Mouse (Mus musculus): Measurements from ENCODE around the gene Uvrag. TPM values are rescaled to one million over a fixed set of nuclear protein-coding genes. Genes with fewer than 3 reads are reported as not detected.
A peak's percentile ranks its signal among the peaks of the same experiment; 100 is the strongest.

The Uvrag gene
- polyA plus RNA-seq, 1 experiment from 2014 or later: 14.8 TPM

GRCm38 (mm10) chr7:99149017-99149416 lies 8.1 kb upstream of the Uvrag start:
- no peaks in the 10 kb centered on the region for H3K9me3 ChIP-seq (replicated peaks; ENCODE audit: control insufficient read depth, low read length)
- H3K4me3 ChIP-seq (replicated peaks; ENCODE audit: low read length): no peak overlapping the region
- H3K4me2 ChIP-seq (ENCODE audit: low read depth, low read length): no peak overlapping the region
- H3K36me3 ChIP-seq (ENCODE audit: control insufficient read depth, insufficient read depth, low read length): no peaks in the 10 kb centered on the region
- H3K27me3 ChIP-seq (ENCODE audit: control insufficient read depth, insufficient read depth, low read length): no peaks in the 10 kb centered on the region
- H3K4me1 ChIP-seq (ENCODE audit: control insufficient read depth, insufficient read depth, low read length): no peaks in the 10 kb centered on the region
- H3K9ac ChIP-seq (ENCODE audit: low read length): no peak overlapping the region
- H3K27ac ChIP-seq (ENCODE audit: low read length): no peak overlapping the region
- WGBS: 62% methylated on average over 1 of the region's 1 CpGs
- no peak for ATAC-seq (ENCODE audit: insufficient read depth, low FRiP score)

GRCm38 (mm10) chr7:99147494-99147893 lies 6.6 kb upstream of the Uvrag start:
- H3K36me3 ChIP-seq (ENCODE audit: control insufficient read depth, insufficient read depth, low read length): no peaks in the 10 kb centered on the region
- no peak overlapping the region for H3K9ac ChIP-seq (ENCODE audit: low read length)
- H3K27ac ChIP-seq (ENCODE audit: low read length): no peak overlapping the region
- 75% methylated on average over 7 of the region's 7 CpGs for WGBS
- no peak overlapping the region for H3K4me3 ChIP-seq (replicated peaks; ENCODE audit: low read length)
- no peak overlapping the region for H3K4me2 ChIP-seq (ENCODE audit: low read depth, low read length)
- ATAC-seq (ENCODE audit: insufficient read depth, low FRiP score): no peak
- H3K4me1 ChIP-seq (ENCODE audit: control insufficient read depth, insufficient read depth, low read length): no peaks in the 10 kb centered on the region
- no peaks in the 10 kb centered on the region for H3K27me3 ChIP-seq (ENCODE audit: control insufficient read depth, insufficient read depth, low read length)
- H3K9me3 ChIP-seq (replicated peaks; ENCODE audit: control insufficient read depth, low read length): no peaks in the 10 kb centered on the region

GRCm38 (mm10) chr7:99146906-99147305 lies 6.0 kb upstream of the Uvrag start:
- no peak overlapping the region for H3K4me3 ChIP-seq (replicated peaks; ENCODE audit: low read length)
- no peak overlapping the region for H3K4me2 ChIP-seq (ENCODE audit: low read depth, low read length)
- H3K9ac ChIP-seq (ENCODE audit: low read length): no peak overlapping the region
- H3K9me3 ChIP-seq (replicated peaks; ENCODE audit: control insufficient read depth, low read length): no peaks in the 10 kb centered on the region
- no peaks in the 10 kb centered on the region for H3K4me1 ChIP-seq (ENCODE audit: control insufficient read depth, insufficient read depth, low read length)
- H3K36me3 ChIP-seq (ENCODE audit: control insufficient read depth, insufficient read depth, low read length): no peaks in the 10 kb centered on the region
- H3K27me3 ChIP-seq (ENCODE audit: control insufficient read depth, insufficient read depth, low read length): no peaks in the 10 kb centered on the region
- no peak overlapping the region for H3K27ac ChIP-seq (ENCODE audit: low read length)
- ATAC-seq (ENCODE audit: insufficient read depth, low FRiP score): no peak
- WGBS: 46% methylated on average over 7 of the region's 7 CpGs

GRCm38 (mm10) chr7:99146011-99146410 lies 5.1 kb upstream of the Uvrag start:
- no peak for ATAC-seq (ENCODE audit: insufficient read depth, low FRiP score)
- Histone ChIP-seq H3K36me3 (ENCODE audit: control insufficient read depth, insufficient read depth, low read length) (no peaks in the 10 kb centered on the region), H3K27ac (ENCODE audit: low read length) (no peak overlapping the region), H3K4me2 (ENCODE audit: low read depth, low read length) (no peak overlapping the region), H3K4me3 (replicated peaks; ENCODE audit: low read length) (no peak overlapping the region), H3K9me3 (replicated peaks; ENCODE audit: control insufficient read depth, low read length) (no peaks in the 10 kb centered on the region), H3K4me1 (ENCODE audit: control insufficient read depth, insufficient read depth, low read length) (0 out of 2 replicates have a peak, but pooled peaks cover 3% of the 10 kb centered on the region), H3K9ac (ENCODE audit: low read length) (peak overlapping the region; percentile 6), H3K27me3 (ENCODE audit: control insufficient read depth, insufficient read depth, low read length) (no peaks in the 10 kb centered on the region)
- WGBS: 52% methylated on average over 7 of the region's 7 CpGs

- Histone ChIP-seq H3K4me2 (ENCODE audit: low read depth, low read length) (no peak overlapping the region), H3K4me3 (replicated peaks; ENCODE audit: low read length) (no peak overlapping the region), H3K36me3 (ENCODE audit: control insufficient read depth, insufficient read depth, low read length) (no peaks in the 10 kb centered on the region), H3K9ac (ENCODE audit: low read length) (no peak overlapping the region), H3K27me3 (ENCODE audit: control insufficient read depth, insufficient read depth, low read length) (no peaks in the 10 kb centered on the region), H3K9me3 (replicated peaks; ENCODE audit: control insufficient read depth, low read length) (no peaks in the 10 kb centered on the region), H3K27ac (ENCODE audit: low read length) (no peak overlapping the region), H3K4me1 (ENCODE audit: control insufficient read depth, insufficient read depth, low read length) (peaks cover 4% of the 10 kb centered on the region; the same call in 1 of the 2 replicates)
- no peak for ATAC-seq (ENCODE audit: insufficient read depth, low FRiP score)
- 60% methylated on average over 11 of the region's 11 CpGs for WGBS
These were observed 3.7 kb upstream of the Uvrag start for GRCm38 (mm10) chr7:99144616-99145015.

GRCm38 (mm10) chr7:99143244-99143643 lies 2.3 kb upstream of the Uvrag start:
- no peaks in the 10 kb centered on the region for H3K9me3 ChIP-seq (replicated peaks; ENCODE audit: control insufficient read depth, low read length)
- no peak for ATAC-seq (ENCODE audit: insufficient read depth, low FRiP score)
- H3K27ac ChIP-seq (ENCODE audit: low read length): no peak overlapping the region
- H3K9ac ChIP-seq (ENCODE audit: low read length): no peak overlapping the region
- no peak overlapping the region for H3K4me3 ChIP-seq (replicated peaks; ENCODE audit: low read length)
- no peaks in the 10 kb centered on the region for H3K27me3 ChIP-seq (ENCODE audit: control insufficient read depth, insufficient read depth, low read length)
- WGBS: 63% methylated on average over 3 of the region's 3 CpGs
- H3K4me2 ChIP-seq (ENCODE audit: low read depth, low read length): no peak overlapping the region
- no peaks in the 10 kb centered on the region for H3K36me3 ChIP-seq (ENCODE audit: control insufficient read depth, insufficient read depth, low read length)
- peaks cover 10% of the 10 kb centered on the region for H3K4me1 ChIP-seq (ENCODE audit: control insufficient read depth, insufficient read depth, low read length)

GRCm38 (mm10) chr7:99141919-99142606 lies 1.1 kb upstream of the Uvrag start:
- H3K9ac ChIP-seq (ENCODE audit: low read length): peak overlapping the region; percentile 67
- no peaks in the 10 kb centered on the region for H3K27me3 ChIP-seq (ENCODE audit: control insufficient read depth, insufficient read depth, low read length)
- H3K9me3 ChIP-seq (replicated peaks; ENCODE audit: control insufficient read depth, low read length): no peaks in the 10 kb centered on the region
- peak overlapping the region; percentile 80 for H3K4me2 ChIP-seq (ENCODE audit: low read depth, low read length)
- 34% methylated on average over 12 of the region's 12 CpGs for WGBS
- peak overlapping the region; percentile 65 for H3K4me3 ChIP-seq (replicated peaks; ENCODE audit: low read length)
- no peak for ATAC-seq (ENCODE audit: insufficient read depth, low FRiP score)
- H3K36me3 ChIP-seq (ENCODE audit: control insufficient read depth, insufficient read depth, low read length): no peaks in the 10 kb centered on the region
- H3K4me1 ChIP-seq (ENCODE audit: control insufficient read depth, insufficient read depth, low read length): peaks cover 10% of the 10 kb centered on the region
- no peak overlapping the region for H3K27ac ChIP-seq (ENCODE audit: low read length)

GRCm38 (mm10) chr7:99140511-99140910 lies 430 bp downstream of the Uvrag start:
- Histone ChIP-seq H3K27me3 (ENCODE audit: control insufficient read depth, insufficient read depth, low read length) (no peaks in the 10 kb centered on the region), H3K4me1 (ENCODE audit: control insufficient read depth, insufficient read depth, low read length) (peaks cover 14% of the 10 kb centered on the region), H3K9ac (ENCODE audit: low read length) (peak overlapping the region; percentile 88), H3K4me2 (ENCODE audit: low read depth, low read length) (peak overlapping the region; percentile 83), H3K27ac (ENCODE audit: low read length) (peak overlapping the region; percentile 91), H3K9me3 (replicated peaks; ENCODE audit: control insufficient read depth, low read length) (no peaks in the 10 kb centered on the region), H3K4me3 (replicated peaks; ENCODE audit: low read length) (peak overlapping the region; percentile 65), H3K36me3 (ENCODE audit: control insufficient read depth, insufficient read depth, low read length) (no peaks in the 10 kb centered on the region)
- 0% methylated on average over 39 of the region's 39 CpGs for WGBS
- ATAC-seq (ENCODE audit: insufficient read depth, low FRiP score): peak; percentile 0; the same call in 1 of the 2 replicates

- Histone ChIP-seq H3K4me1 (ENCODE audit: control insufficient read depth, insufficient read depth, low read length) (peaks cover 14% of the 10 kb centered on the region), H3K4me3 (replicated peaks; ENCODE audit: low read length) (peak overlapping the region; percentile 65), H3K27me3 (ENCODE audit: control insufficient read depth, insufficient read depth, low read length) (no peaks in the 10 kb centered on the region), H3K27ac (ENCODE audit: low read length) (peak overlapping the region; percentile 91), H3K9ac (ENCODE audit: low read length) (peak overlapping the region; percentile 88), H3K36me3 (ENCODE audit: control insufficient read depth, insufficient read depth, low read length) (no peaks in the 10 kb centered on the region), H3K4me2 (ENCODE audit: low read depth, low read length) (peak overlapping the region; percentile 83), H3K9me3 (replicated peaks; ENCODE audit: control insufficient read depth, low read length) (no peaks in the 10 kb centered on the region)
- WGBS: under 1% methylated on average over 13 of the region's 13 CpGs
- no peak for ATAC-seq (ENCODE audit: insufficient read depth, low FRiP score)
These were observed 975 bp downstream of the Uvrag start for GRCm38 (mm10) chr7:99139841-99140491.
